Mouse (Mus musculus) cortical plate, adult 2 months (tissue): Measurements from ENCODE around the gene Pex6.

Source experiments
- CTCF ChIP-seq: fragments of 200-500 bp; IDR thresholded peaks from 2 replicates; pipeline ENCODE4 v1.5.1; 2011; ENCODE audit warnings: mild to moderate bottlenecking, control low read depth, low read length; ENCODE audit not compliant: insufficient read depth; ENCODE audit errors: extremely low read depth
- POLR2A ChIP-seq: fragments of 200-500 bp; IDR thresholded peaks from 2 replicates; pipeline ENCODE4 v1.6.1; 2011; ENCODE audit warnings: mild to moderate bottlenecking, low read length, control low read depth; ENCODE audit not compliant: insufficient read depth; ENCODE audit errors: extremely low read depth

GRCm38 (mm10) chr17:46702100-46702499 is 9.2 kb upstream of the Pex6 start:
- TF ChIP-seq POLR2A, result no peak
- TF ChIP-seq CTCF, result no peak
